Mouse (Mus musculus) small intestine, adult 2 months (tissue): Measurements from ENCODE around the gene Gm43738.

Experiments used
- CTCF ChIP-seq: fragments of 200-500 bp; IDR thresholded peaks from 2 replicates; pipeline ENCODE4 v1.5.1; 2012; ENCODE audit warnings: low read depth, mild to moderate bottlenecking, control low read depth, inconsistent platforms, low read length, moderate library complexity, mixed read lengths; ENCODE audit not compliant: insufficient replicate concordance, insufficient read length; ENCODE audit errors: extremely low read depth
- POLR2A ChIP-seq: fragments of 200-500 bp; IDR thresholded peaks from 2 replicates; pipeline ENCODE4 v1.6.1; 2012; ENCODE audit warnings: low read depth, mild to moderate bottlenecking, control low read depth, inconsistent platforms, low read length, moderate library complexity

DNA sequence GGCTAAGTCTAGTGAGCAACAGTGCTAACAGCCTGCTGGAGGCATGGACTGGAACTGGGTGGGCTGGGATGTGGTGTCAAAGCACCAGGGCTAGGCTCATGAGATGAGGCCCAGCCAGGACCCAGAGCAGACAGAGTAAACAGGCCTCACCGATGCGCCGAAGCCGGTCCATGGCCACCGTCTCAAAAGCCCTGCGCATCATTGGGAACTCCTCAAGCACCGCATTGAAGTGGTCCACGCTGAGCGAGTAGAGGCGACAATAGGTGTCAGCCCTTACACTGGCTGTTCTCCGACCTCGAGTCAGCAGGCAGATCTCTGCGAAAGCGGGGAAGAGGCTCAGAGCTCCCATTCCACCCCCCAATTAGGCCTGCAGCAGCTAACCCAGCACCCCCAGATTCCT lies 47.7 kb upstream of the Gm43738 start:
- TF ChIP-seq CTCF (no peak), POLR2A (no peak)
